Mouse (Mus musculus): ENCODE measurements around the gene Amhr2. TPM values are rescaled to one million over a fixed set of nuclear protein-coding genes. Genes with fewer than 3 reads are reported as not detected.

The Amhr2 gene
- polyA plus RNA-seq, 1 experiment from 2014 or later, result 0.60 TPM

- WGBS (ENCODE audit: insufficient replicate concordance), result 68% methylated on average over 8 of the region's 8 CpGs
- H3K27ac ChIP-seq (ENCODE audit: low read depth), result no peak overlapping the region
- no peaks in the 10 kb centered on the region for H3K9me3 ChIP-seq (ENCODE audit: low read length)
- no peak for DNase-seq
- no peak for ATAC-seq
- no peaks in the 10 kb centered on the region for H3K4me1 ChIP-seq (ENCODE audit: insufficient read depth)
- no peaks in the 10 kb centered on the region for H3K36me3 ChIP-seq (replicated peaks; ENCODE audit: insufficient read depth, low read length)
- no peak overlapping the region for H3K4me3 ChIP-seq (ENCODE audit: low read depth, low read length)
- no peak for TF ChIP-seq CTCF (IDR thresholded peaks at IDR 0.05; ENCODE audit: low read depth)
- no peak for TF ChIP-seq EP300 (IDR thresholded peaks at IDR 0.05; ENCODE audit: low read depth)
- H3K4me2 ChIP-seq (ENCODE audit: low read depth, low read length), result no peak overlapping the region
- H3K9ac ChIP-seq (replicated peaks), result no peak overlapping the region
- H3K27me3 ChIP-seq (ENCODE audit: insufficient read depth, low read length), result no peaks in the 10 kb centered on the region
Measured at GRCm38 (mm10) chr15:102449366-102449765, 4.2 kb downstream of the Amhr2 start.

GRCm38 (mm10) chr15:102450928-102451327 is 5.8 kb downstream of the Amhr2 start:
- no peak overlapping the region for H3K4me3 ChIP-seq (ENCODE audit: low read depth, low read length)
- H3K4me1 ChIP-seq (ENCODE audit: insufficient read depth), result no peaks in the 10 kb centered on the region
- DNase-seq (peak; percentile 45), ATAC-seq (peak; percentile 86)
- H3K4me2 ChIP-seq (ENCODE audit: low read depth, low read length), result peak overlapping the region; percentile 49
- no peaks in the 10 kb centered on the region for H3K27me3 ChIP-seq (ENCODE audit: insufficient read depth, low read length)
- H3K36me3 ChIP-seq (replicated peaks; ENCODE audit: insufficient read depth, low read length), result no peaks in the 10 kb centered on the region
- no peaks in the 10 kb centered on the region for H3K9me3 ChIP-seq (ENCODE audit: low read length)
- TF ChIP-seq EP300 (IDR thresholded peaks at IDR 0.05; ENCODE audit: low read depth), result no peak
- TF ChIP-seq CTCF (IDR thresholded peaks at IDR 0.05; ENCODE audit: low read depth), result no peak
- H3K9ac ChIP-seq (replicated peaks), result no peak overlapping the region
- 31% methylated on average over 7 of the region's 7 CpGs for WGBS (ENCODE audit: insufficient replicate concordance)
- H3K27ac ChIP-seq (ENCODE audit: low read depth), result peak overlapping the region; percentile 13

GRCm38 (mm10) chr15:102451666-102452430 is 6.7 kb downstream of the Amhr2 start:
- Histone ChIP-seq H3K4me2 (ENCODE audit: low read depth, low read length) (no peak overlapping the region), H3K9ac (replicated peaks) (no peak overlapping the region), H3K27me3 (ENCODE audit: insufficient read depth, low read length) (no peaks in the 10 kb centered on the region), H3K4me1 (ENCODE audit: insufficient read depth) (no peaks in the 10 kb centered on the region), H3K4me3 (ENCODE audit: low read depth, low read length) (no peak overlapping the region), H3K36me3 (replicated peaks; ENCODE audit: insufficient read depth, low read length) (no peaks in the 10 kb centered on the region), H3K9me3 (ENCODE audit: low read length) (no peaks in the 10 kb centered on the region), H3K27ac (ENCODE audit: low read depth) (no peak overlapping the region)
- 82% methylated on average over 26 of the region's 26 CpGs for WGBS (ENCODE audit: insufficient replicate concordance)
- ATAC-seq (no peak), DNase-seq (no peak)
- TF ChIP-seq CTCF (IDR thresholded peaks at IDR 0.05; ENCODE audit: low read depth) (no peak), EP300 (IDR thresholded peaks at IDR 0.05; ENCODE audit: low read depth) (no peak)

- Histone ChIP-seq H3K36me3 (replicated peaks; ENCODE audit: insufficient read depth, low read length) (no peaks in the 10 kb centered on the region), H3K4me3 (ENCODE audit: low read depth, low read length) (no peak overlapping the region), H3K27ac (ENCODE audit: low read depth) (no peak overlapping the region), H3K9ac (replicated peaks) (no peak overlapping the region), H3K4me1 (ENCODE audit: insufficient read depth) (peaks cover 27% of the 10 kb centered on the region), H3K27me3 (ENCODE audit: insufficient read depth, low read length) (no peaks in the 10 kb centered on the region), H3K4me2 (ENCODE audit: low read depth, low read length) (no peak overlapping the region), H3K9me3 (ENCODE audit: low read length) (no peaks in the 10 kb centered on the region)
- TF ChIP-seq CTCF (IDR thresholded peaks at IDR 0.05; ENCODE audit: low read depth) (peak; percentile 79), EP300 (IDR thresholded peaks at IDR 0.05; ENCODE audit: low read depth) (no peak)
- DNase-seq (peak; percentile 66), ATAC-seq (no peak)
- WGBS (ENCODE audit: insufficient replicate concordance), result 53% methylated on average over 6 of the region's 6 CpGs
Measured at GRCm38 (mm10) chr15:102455993-102456392, 10.8 kb downstream of the Amhr2 start.

- TF ChIP-seq CTCF (IDR thresholded peaks at IDR 0.05; ENCODE audit: low read depth), result no peak
- TF ChIP-seq EP300 (IDR thresholded peaks at IDR 0.05; ENCODE audit: low read depth), result no peak; the same call in 1 of the 2 replicates
- Histone ChIP-seq H3K27ac (ENCODE audit: low read depth) (peak overlapping the region; percentile 80), H3K4me1 (ENCODE audit: insufficient read depth) (peaks cover 34% of the 10 kb centered on the region)
Measured at GRCm38 (mm10) chr15:102458050-102458736, 13.0 kb downstream of the Amhr2 start.

GRCm38 (mm10) chr15:102458904-102459317 is 13.7 kb downstream of the Amhr2 start, which contains the start of gene Prr13:
Prr13 (plus strand) TSS chr15:102459028.
- Histone ChIP-seq H3K9me3 (ENCODE audit: low read length) (no peaks in the 10 kb centered on the region), H3K9ac (replicated peaks) (peak within 1 kb of the TSS; percentile 64), H3K4me3 (ENCODE audit: low read depth, low read length) (peak within 1 kb of the TSS; percentile 59), H3K27ac (ENCODE audit: low read depth) (peak within 1 kb of the TSS; percentile 80), H3K4me1 (ENCODE audit: insufficient read depth) (peaks cover 34% of the 10 kb centered on the region), H3K36me3 (replicated peaks; ENCODE audit: insufficient read depth, low read length) (peaks cover 19% of the 10 kb centered on the region), H3K4me2 (ENCODE audit: low read depth, low read length) (peak within 1 kb of the TSS; percentile 90), H3K27me3 (ENCODE audit: insufficient read depth, low read length) (no peaks in the 10 kb centered on the region)
- WGBS (ENCODE audit: insufficient replicate concordance), result under 1% methylated on average over 19 of the region's 19 CpGs
- DNase-seq (peak; percentile 92), ATAC-seq (peak; percentile 88)
- TF ChIP-seq CTCF (IDR thresholded peaks at IDR 0.05; ENCODE audit: low read depth) (peak; percentile 86), EP300 (IDR thresholded peaks at IDR 0.05; ENCODE audit: low read depth) (peak; percentile 56; the same call in 1 of the 2 replicates)

More at GRCm38 (mm10) chr15:102458050-102458736, 13.0 kb downstream of the Amhr2 start:
- Histone ChIP-seq H3K9ac (replicated peaks) (peak overlapping the region; percentile 44; the same call in 1 of the 2 replicates), H3K9me3 (ENCODE audit: low read length) (no peaks in the 10 kb centered on the region), H3K4me3 (ENCODE audit: low read depth, low read length) (peak overlapping the region; percentile 59), H3K4me2 (ENCODE audit: low read depth, low read length) (peak overlapping the region; percentile 90), H3K36me3 (replicated peaks; ENCODE audit: insufficient read depth, low read length) (peaks cover 12% of the 10 kb centered on the region), H3K27me3 (ENCODE audit: insufficient read depth, low read length) (no peaks in the 10 kb centered on the region)
- DNase-seq (peak; percentile 17), ATAC-seq (peak; percentile 3; the same call in 1 of the 2 replicates)
- WGBS (ENCODE audit: insufficient replicate concordance), result 41% methylated on average over 5 of the region's 5 CpGs
